Mouse (Mus musculus) limb, embryonic 11.5 days (tissue): ENCODE data around the gene Laptm5. TPM values are rescaled to one million over a fixed set of nuclear protein-coding genes. Genes with fewer than 3 reads are reported as not detected.
A peak's percentile ranks its signal among the peaks of the same experiment; 100 is the strongest.

Experiments used
- ATAC-seq: fragments of 200-750 bp; cut with Nextera tagmentation; 2 replicates; pipeline ENCODE4 v1.8.0; 2017; ENCODE audit warnings: low read depth; ENCODE audit not compliant: insufficient number of reproducible peaks, low FRiP score, low TSS enrichment
- DNase-seq: peaks from one replicate; pipeline ENCODE4 v3.0.0-alpha.2; 2015; ENCODE audit warnings: low spot score
- H3K27ac ChIP-seq: fragments of 300-500 bp; sonication (generic); replicated peaks from 2 replicates; pipeline ENCODE4 v1.5.1; 2014; ENCODE audit warnings: low read depth, mild to moderate bottlenecking, low read length
- H3K27me3 ChIP-seq: fragments of 300-500 bp; sonication (generic); 2 replicates; pipeline ENCODE4 v1.6.1; 2014; ENCODE audit warnings: mild to moderate bottlenecking, low read length, mixed read lengths; ENCODE audit not compliant: control insufficient read depth, insufficient read depth
- H3K36me3 ChIP-seq: fragments of 300-500 bp; sonication (generic); 2 replicates; pipeline ENCODE4 v1.6.1; 2014; ENCODE audit warnings: mild to moderate bottlenecking, low read length, moderate library complexity, mixed read lengths; ENCODE audit not compliant: control insufficient read depth, insufficient read depth
- H3K4me1 ChIP-seq: fragments of 300-500 bp; sonication (generic); 2 replicates; pipeline ENCODE4 v1.6.1; 2014; ENCODE audit warnings: low read length, mixed read lengths; ENCODE audit not compliant: control insufficient read depth, insufficient read depth
- H3K4me2 ChIP-seq: fragments of 300-500 bp; sonication (generic); 2 replicates; pipeline ENCODE4 v1.6.1; 2014; ENCODE audit warnings: low read depth, mild to moderate bottlenecking, moderate library complexity; ENCODE audit not compliant: severe bottlenecking
- H3K4me3 ChIP-seq: fragments of 300-500 bp; sonication (generic); 2 replicates; pipeline ENCODE4 v1.5.1; 2014; ENCODE audit warnings: low read depth, low read length
- H3K9ac ChIP-seq: fragments of 300-500 bp; sonication (generic); 2 replicates; pipeline ENCODE4 v1.6.1; 2014; ENCODE audit warnings: mild to moderate bottlenecking, low read length
- H3K9me3 ChIP-seq: fragments of 300-500 bp; sonication (generic); 2 replicates; pipeline ENCODE4 v1.6.1; 2016; ENCODE audit warnings: low read length; ENCODE audit not compliant: control insufficient read depth
- WGBS: fragments of 180-500 bp; shearing (Covaris S2); extraction: QIAGEN DNeasy Blood & Tissue Kit; methylation state at CpG from one replicate; pipeline ENCODE4 v1.1.7; 2014; 5-methylcytosine and 5-hydroxymethylcytosine counted together
- polyA plus RNA-seq: library from polyadenylated mRNA; unstranded; fragments of >200 nt; fragmentation: Nextera tagmentation; extraction: Ambion mirVana; gene quantifications from 2 replicates; pipeline ENCODE4 v1.2.1, GENCODE M21; 2014

Gene Laptm5
- polyA plus RNA-seq, 1 experiment from 2014 or later = 18.7 TPM

DNA sequence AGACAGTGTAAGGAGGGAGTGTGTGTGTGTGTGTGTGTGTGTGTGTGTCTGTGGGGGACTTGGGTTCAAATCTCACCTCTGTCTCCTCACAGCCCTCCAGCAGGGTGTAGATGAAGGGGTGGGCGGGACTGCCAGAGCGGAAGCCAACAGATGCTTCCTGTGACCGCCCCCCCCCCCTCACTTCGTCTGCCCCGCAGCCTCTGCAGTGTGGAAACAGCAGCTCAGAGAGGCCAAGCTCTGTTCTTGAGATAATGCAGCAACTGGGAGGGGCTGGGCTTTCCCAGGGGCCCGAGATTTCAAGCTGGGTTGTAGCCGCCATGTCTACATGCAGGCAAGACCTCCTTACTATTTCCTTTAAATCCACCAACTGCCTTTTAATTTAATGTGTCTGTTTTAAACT is 2.3 kb upstream of the Laptm5 start:
- Histone ChIP-seq H3K9ac (no peak overlapping the region), H3K27me3 (no peaks in the 10 kb centered on the region), H3K9me3 (no peaks in the 10 kb centered on the region), H3K4me1 (peaks cover 17% of the 10 kb centered on the region), H3K4me2 (no peak overlapping the region), H3K4me3 (no peak overlapping the region), H3K27ac (no peak overlapping the region), H3K36me3 (no peaks in the 10 kb centered on the region)
- no peak for ATAC-seq
- WGBS = 39% methylated on average over 7 of the region's 7 CpGs
- DNase-seq = no peak

DNA sequence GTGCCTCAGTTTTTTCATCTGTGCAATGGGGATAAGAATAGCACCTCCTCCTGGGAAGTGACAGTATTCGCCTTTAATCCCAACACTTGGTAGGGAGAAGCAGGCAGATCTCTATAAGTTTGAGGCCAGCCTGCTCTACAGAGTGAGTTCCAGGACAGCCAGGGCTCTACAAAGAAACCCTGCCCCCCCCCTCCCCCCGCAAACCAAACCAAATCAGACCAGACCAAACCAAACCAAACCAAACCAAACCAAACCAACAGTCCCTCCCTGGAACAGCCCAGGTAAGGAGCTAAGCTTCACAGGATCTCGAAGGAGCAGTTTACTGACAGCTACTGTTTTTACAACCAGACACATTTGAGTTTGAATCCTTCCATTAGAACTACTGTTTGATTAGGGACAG is 299 bp upstream of the Laptm5 start:
- Histone ChIP-seq H3K9ac (no peak overlapping the region), H3K4me2 (no peak overlapping the region), H3K9me3 (no peaks in the 10 kb centered on the region), H3K27ac (no peak overlapping the region), H3K36me3 (no peaks in the 10 kb centered on the region), H3K27me3 (no peaks in the 10 kb centered on the region), H3K4me1 (0 out of 2 replicates have a peak, but pooled peaks cover 7% of the 10 kb centered on the region), H3K4me3 (no peak overlapping the region)
- DNase-seq (no peak), ATAC-seq (no peak)
- WGBS = 81% methylated on average over 3 of the region's 3 CpGs

DNA sequence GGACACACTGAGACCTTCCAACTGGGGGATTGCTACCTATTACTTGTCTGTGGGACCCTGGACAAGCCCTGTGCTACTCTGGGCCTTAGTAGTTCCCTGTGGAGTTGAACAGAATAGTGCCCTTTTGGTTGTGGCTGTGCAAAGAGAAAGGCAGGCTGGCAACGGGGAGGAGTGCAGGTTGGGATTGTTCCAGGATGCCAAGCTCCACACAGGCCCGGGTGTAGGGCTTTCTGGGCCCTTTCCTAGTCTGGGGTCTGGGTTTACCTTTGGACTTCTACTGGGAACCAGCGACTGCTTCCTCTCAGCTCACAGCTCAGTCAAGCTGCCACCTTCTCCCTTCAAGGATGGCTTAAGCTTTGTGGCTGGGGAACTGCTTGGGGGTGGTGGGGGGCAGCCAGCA is 586 bp downstream of the Laptm5 start:
- H3K4me3 ChIP-seq = no peak overlapping the region
- no peak for DNase-seq
- WGBS = 86% methylated on average over 3 of the region's 3 CpGs
- H3K27me3 ChIP-seq = no peaks in the 10 kb centered on the region
- H3K9ac ChIP-seq = peak overlapping the region; percentile 24; the same call in 1 of the 2 replicates
- H3K27ac ChIP-seq = no peak overlapping the region
- H3K4me1 ChIP-seq = 0 out of 2 replicates have a peak, but pooled peaks cover 7% of the 10 kb centered on the region
- no peak for ATAC-seq
- no peaks in the 10 kb centered on the region for H3K36me3 ChIP-seq
- no peaks in the 10 kb centered on the region for H3K9me3 ChIP-seq
- no peak overlapping the region for H3K4me2 ChIP-seq

DNA sequence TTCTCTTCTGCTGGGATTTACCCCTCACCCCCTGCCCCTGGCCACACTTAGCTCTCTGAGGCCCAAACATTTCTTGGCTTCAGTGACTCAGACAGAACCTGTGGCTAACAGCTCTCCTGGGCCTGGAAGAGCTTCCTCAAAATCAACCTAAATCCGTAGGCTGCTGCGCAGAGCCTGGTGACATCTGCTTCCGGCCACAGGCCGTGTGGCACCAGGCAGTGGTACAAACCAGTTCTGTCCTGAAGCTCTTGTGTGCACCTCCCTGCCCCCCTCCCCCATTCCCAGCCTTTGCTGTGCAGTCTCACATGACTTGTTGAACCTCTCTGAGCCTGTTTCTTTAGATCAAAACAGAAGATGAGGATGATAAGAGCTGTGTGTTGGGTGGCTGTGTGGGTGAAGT is 1.1 kb downstream of the Laptm5 start:
- ATAC-seq (no peak), DNase-seq (no peak)
- no peak overlapping the region for H3K27ac ChIP-seq
- no peaks in the 10 kb centered on the region for H3K9me3 ChIP-seq
- no peak overlapping the region for H3K4me2 ChIP-seq
- H3K36me3 ChIP-seq = no peaks in the 10 kb centered on the region
- 0 out of 2 replicates have a peak, but pooled peaks cover 7% of the 10 kb centered on the region for H3K4me1 ChIP-seq
- no peak overlapping the region for H3K9ac ChIP-seq
- 79% methylated on average over 4 of the region's 4 CpGs for WGBS
- no peaks in the 10 kb centered on the region for H3K27me3 ChIP-seq
- no peak overlapping the region for H3K4me3 ChIP-seq

DNA sequence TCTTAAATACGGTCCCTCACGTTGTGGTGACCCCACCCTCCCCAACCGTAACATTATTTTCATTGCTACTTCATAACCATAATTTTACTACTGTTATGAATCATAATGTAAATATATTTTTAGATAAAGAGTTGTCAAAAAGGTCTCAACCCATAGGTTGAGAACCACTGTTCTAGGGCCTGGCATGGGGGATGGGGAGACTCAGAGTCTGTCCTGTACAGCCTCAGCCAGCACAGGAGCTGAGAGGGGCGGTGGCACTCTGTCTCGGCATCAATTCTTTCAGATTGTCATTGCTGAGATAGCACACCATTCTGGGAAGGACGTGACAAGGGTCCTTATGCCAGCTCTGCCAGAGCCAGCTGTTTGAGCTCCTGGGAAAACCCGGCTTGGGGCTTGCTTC is 1.6 kb downstream of the Laptm5 start:
- WGBS = 79% methylated on average over 7 of the region's 7 CpGs
- DNase-seq (no peak), ATAC-seq (no peak)

DNA sequence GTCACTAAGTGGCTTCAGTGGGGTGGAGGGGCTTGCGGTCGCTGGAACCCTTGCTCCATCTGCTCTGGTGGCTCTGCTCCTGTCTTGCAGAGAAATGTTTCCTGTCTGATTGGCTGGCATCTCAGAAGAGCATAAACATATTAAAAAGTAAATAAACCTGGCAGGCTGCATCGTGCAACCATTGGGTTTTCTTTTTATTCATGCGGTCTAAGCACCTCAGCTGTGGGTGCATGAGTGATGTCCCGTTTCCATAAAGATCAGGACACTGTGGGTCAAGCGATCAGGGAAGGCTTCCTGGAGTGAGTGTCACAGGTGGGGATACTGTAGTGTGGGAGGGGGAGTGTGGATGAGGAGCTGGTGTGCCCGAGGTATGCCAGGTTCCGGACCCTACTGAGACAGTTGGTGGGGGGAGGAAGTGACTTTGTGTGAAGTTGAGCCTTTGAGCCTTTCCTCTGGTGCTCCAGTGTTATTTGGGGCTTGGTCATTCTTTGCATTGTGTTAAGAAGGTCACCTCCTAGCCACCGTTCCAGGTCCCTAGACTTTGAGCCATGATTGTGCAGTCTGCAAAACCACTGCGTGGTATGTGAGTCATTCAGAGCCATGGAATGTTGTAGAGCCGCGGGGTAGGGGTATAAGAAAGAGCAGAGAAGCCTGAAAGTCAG is 2.2 kb downstream of the Laptm5 start:
- no peak overlapping the region for H3K4me2 ChIP-seq
- H3K27ac ChIP-seq = no peak overlapping the region
- H3K4me1 ChIP-seq = 0 out of 2 replicates have a peak, but pooled peaks cover 6% of the 10 kb centered on the region
- no peak overlapping the region for H3K9ac ChIP-seq
- 79% methylated on average over 12 of the region's 12 CpGs for WGBS
- H3K4me3 ChIP-seq = no peak overlapping the region
- no peaks in the 10 kb centered on the region for H3K9me3 ChIP-seq
- ATAC-seq (no peak), DNase-seq (no peak)
- H3K36me3 ChIP-seq = no peaks in the 10 kb centered on the region
- no peaks in the 10 kb centered on the region for H3K27me3 ChIP-seq

More for the DNA sequence above, 1.6 kb downstream of the Laptm5 start:
- Histone ChIP-seq H3K9ac (no peak overlapping the region), H3K4me2 (no peak overlapping the region), H3K27me3 (no peaks in the 10 kb centered on the region), H3K36me3 (no peaks in the 10 kb centered on the region), H3K4me3 (no peak overlapping the region), H3K4me1 (0 out of 2 replicates have a peak, but pooled peaks cover 7% of the 10 kb centered on the region), H3K9me3 (no peaks in the 10 kb centered on the region), H3K27ac (no peak overlapping the region)

DNA sequence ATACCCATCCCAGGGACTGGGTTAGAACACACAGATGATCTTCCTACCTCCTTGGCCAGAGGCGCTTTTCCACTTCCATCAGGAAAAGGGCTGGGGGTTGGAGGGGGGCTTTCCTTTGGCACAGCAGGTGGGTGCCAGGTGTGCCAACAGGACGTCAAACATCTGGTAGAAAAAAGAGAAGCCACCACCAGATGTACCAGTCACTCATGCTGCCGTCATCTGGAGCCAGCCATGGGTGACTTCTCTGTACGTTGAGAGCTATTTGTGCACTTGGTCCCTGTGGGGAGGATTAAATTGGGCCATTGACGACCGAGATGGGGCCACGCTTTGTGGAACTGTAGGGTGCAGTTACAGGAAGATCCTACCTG is 2.7 kb downstream of the Laptm5 start:
- 0 out of 2 replicates have a peak, but pooled peaks cover 1% of the 10 kb centered on the region for H3K4me1 ChIP-seq
- H3K9me3 ChIP-seq = no peaks in the 10 kb centered on the region
- WGBS = 55% methylated on average over 7 of the region's 7 CpGs

DNA sequence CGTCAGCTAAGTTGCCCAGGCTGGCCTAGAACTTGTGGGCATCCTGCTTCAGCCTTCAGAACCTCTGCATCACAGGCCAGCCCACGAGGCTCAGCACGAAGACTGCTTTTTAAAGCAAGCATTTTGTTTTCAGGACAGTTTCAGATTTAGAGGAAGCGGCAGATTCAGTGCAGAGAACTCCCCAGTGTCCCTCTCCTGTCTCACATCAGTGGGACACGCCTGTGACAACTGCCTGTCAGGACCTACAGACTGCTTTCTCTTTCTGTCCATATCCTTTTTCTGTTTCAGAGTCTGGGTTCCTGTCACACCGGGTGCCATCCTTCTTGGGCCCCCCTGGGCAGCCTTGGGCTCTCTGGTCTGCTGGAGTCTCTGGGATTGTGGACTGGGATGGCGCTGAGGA is 3.7 kb downstream of the Laptm5 start:
- H3K27me3 ChIP-seq = no peaks in the 10 kb centered on the region
- WGBS = 85% methylated on average over 7 of the region's 7 CpGs
- no peaks in the 10 kb centered on the region for H3K36me3 ChIP-seq
- no peak overlapping the region for H3K9ac ChIP-seq
- no peak for ATAC-seq
- H3K4me2 ChIP-seq = no peak overlapping the region
- DNase-seq = no peak
- H3K4me1 ChIP-seq = 0 out of 2 replicates have a peak, but pooled peaks cover 5% of the 10 kb centered on the region
- no peaks in the 10 kb centered on the region for H3K9me3 ChIP-seq
- no peak overlapping the region for H3K27ac ChIP-seq
- no peak overlapping the region for H3K4me3 ChIP-seq

More for the DNA sequence above, 2.7 kb downstream of the Laptm5 start:
- Histone ChIP-seq H3K36me3 (no peaks in the 10 kb centered on the region), H3K4me3 (no peak overlapping the region), H3K27ac (no peak overlapping the region), H3K4me2 (no peak overlapping the region), H3K9ac (no peak overlapping the region), H3K27me3 (no peaks in the 10 kb centered on the region)
- DNase-seq (no peak), ATAC-seq (no peak)

DNA sequence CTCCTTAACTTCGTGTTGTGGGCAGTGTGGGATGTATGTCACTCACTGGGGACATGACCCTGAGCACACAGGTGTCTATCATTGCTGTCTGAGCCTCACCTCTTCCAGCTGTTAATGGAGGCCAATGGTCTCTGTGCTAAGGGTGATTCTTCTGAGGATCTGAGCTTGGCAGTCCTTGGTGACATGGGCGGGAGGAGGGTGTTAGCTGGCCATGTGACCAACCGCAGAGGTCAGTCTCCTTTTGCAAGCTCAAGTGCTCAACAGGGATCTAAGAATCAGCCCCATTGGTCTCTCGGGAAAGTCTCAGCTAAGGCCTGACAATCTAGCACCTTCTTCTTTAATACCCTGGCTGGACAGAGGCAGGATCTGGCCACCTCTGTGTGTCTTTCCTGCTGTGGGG is 4.6 kb downstream of the Laptm5 start:
- Histone ChIP-seq H3K9me3 (no peaks in the 10 kb centered on the region), H3K27ac (no peak overlapping the region), H3K27me3 (no peaks in the 10 kb centered on the region), H3K4me2 (no peak overlapping the region), H3K9ac (no peak overlapping the region), H3K4me3 (no peak overlapping the region), H3K36me3 (no peaks in the 10 kb centered on the region), H3K4me1 (0 out of 2 replicates have a peak, but pooled peaks cover 5% of the 10 kb centered on the region)
- no peak for ATAC-seq
- DNase-seq = no peak
- 64% methylated on average over 4 of the region's 4 CpGs for WGBS
